Comparison of ENCODE assay signal across 9 mouse cellular contexts in the genomic region with DNA sequence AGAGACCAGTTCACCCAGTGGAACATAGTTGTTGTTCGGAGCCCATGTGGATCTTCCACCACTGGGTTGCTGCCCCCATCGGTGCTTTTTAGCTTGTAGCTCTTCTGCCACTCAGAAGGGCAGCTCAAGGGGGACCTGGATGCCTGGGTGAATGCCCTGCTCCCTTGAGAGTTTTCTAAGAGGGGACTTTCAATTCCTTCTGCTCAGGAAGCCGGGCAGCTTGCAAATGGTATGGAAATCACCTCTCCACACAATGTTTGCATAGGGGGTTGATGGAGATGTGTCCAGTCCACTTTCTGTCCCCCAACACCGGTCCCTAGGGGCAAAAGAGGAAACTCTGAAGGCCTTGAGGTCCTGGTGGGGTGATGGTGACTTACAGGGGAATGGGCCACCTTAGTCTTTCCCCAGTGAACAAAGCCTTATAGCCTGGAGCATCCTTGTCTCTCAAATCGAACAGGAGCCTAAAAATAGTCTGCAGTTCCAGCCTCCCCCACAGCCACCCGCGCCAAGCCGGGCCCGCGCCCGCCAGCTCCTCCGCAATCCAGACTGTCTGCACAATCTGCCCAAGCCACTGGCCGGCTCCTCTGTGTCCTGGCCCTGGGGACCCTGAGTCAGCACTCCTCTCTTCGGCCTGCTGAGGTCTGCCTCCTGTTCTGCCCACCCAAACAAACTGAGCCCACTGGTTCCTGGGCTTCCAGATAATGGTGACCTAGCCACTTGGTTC. TPM values are rescaled to one million over a fixed set of nuclear protein-coding genes. Genes with fewer than 3 reads are reported as not detected.
A peak's percentile ranks its signal among the peaks of the same experiment; 100 is the strongest.
DNase-seq lines count a peak whose midpoint lies in the region; ATAC-seq and TF ChIP-seq lines count a peak whose summit lies in the region.
"Had no signal": no experiment of that assay in that cellular context is flagged by ENCODE, and none has a peak within 500 bp of the region (broad histone marks: within the 10 kb centered on the region; RNA-seq: fewer than 3 reads in every experiment).

No protein-coding gene starts in this region.

- ATAC-seq in heart, embryonic 15.5 days (replicated peaks; ENCODE audit: insufficient number of reproducible peaks, insufficient read depth, low FRiP score, low read depth) = no peak; the same call in 1 of the 2 replicates
- ATAC-seq in midbrain, postnatal 0 days (ENCODE audit: low FRiP score) = no peak

- H3K9me3 ChIP-seq in heart, embryonic 15.5 days (replicated peaks) = no peaks in the 10 kb centered on the region
- H3K9me3 ChIP-seq in midbrain, postnatal 0 days (ENCODE audit: low read length) = no peaks in the 10 kb centered on the region

- H3K27me3 ChIP-seq in cerebellum, adult 2 months (ENCODE audit: control insufficient read depth, insufficient read depth, low read length) = no peaks in the 10 kb centered on the region
- H3K27me3 ChIP-seq in heart, embryonic 15.5 days = no peaks in the 10 kb centered on the region; the same call in 1 of the 2 replicates
- H3K27me3 ChIP-seq in midbrain, postnatal 0 days (ENCODE audit: insufficient read depth, low read length) = no peaks in the 10 kb centered on the region

- H3K4me1 ChIP-seq in cerebellum, adult 2 months (ENCODE audit: control insufficient read depth, insufficient read depth, low read length) = peaks cover 37% of the 10 kb centered on the region
- peaks cover 35% of the 10 kb centered on the region for H3K4me1 ChIP-seq in heart, embryonic 15.5 days (replicated peaks)
- no peaks in the 10 kb centered on the region for H3K4me1 ChIP-seq in midbrain, postnatal 0 days (ENCODE audit: insufficient read depth, low read length)

- no peak overlapping the region for H3K4me3 ChIP-seq in cerebellum, adult 2 months (replicated peaks; ENCODE audit: insufficient read depth, low read depth, low read length)
- H3K4me3 ChIP-seq in heart, embryonic 15.5 days = no peak overlapping the region
- no peak overlapping the region for H3K4me3 ChIP-seq in midbrain, postnatal 0 days (ENCODE audit: low read depth, low read length)

- TF ChIP-seq CTCF in cerebellum, adult 2 months (IDR thresholded peaks at IDR 0.05; ENCODE audit: borderline replicate concordance, insufficient read depth, low read depth, low read length) = no peak
- no peak for TF ChIP-seq CTCF in midbrain, postnatal 0 days (IDR thresholded peaks at IDR 0.05)

- peak; percentile 65 for DNase-seq in layer of hippocampus, adult 11-12 months (ENCODE audit: low spot score)
- no peak for DNase-seq in layer of hippocampus, adult 9-10 months (ENCODE audit: low spot score)
- DNase-seq in cerebellum, adult 2 months = peak; percentile 84 to 87
- DNase-seq in right cerebral cortex, adult 18-20 months = peak; percentile 83
- no peak for DNase-seq in midbrain, postnatal 0 days (ENCODE audit: low spot score)
- DNase-seq in urinary bladder, postnatal 10 days (ENCODE audit: low spot score) = no peak
- no peak for DNase-seq in thymus, adult 18-20 months

- peak overlapping the region; percentile 49 for H3K27ac ChIP-seq in cerebellum, adult 2 months (ENCODE audit: insufficient read depth, low read length)
- peak overlapping the region; percentile 37 for H3K27ac ChIP-seq in heart, embryonic 15.5 days
- H3K27ac ChIP-seq in midbrain, postnatal 0 days (ENCODE audit: low read depth, low read length) = no peak overlapping the region; the same call in 1 of the 2 replicates
- H3K27ac ChIP-seq: macrophage had no signal

- no peaks in the 10 kb centered on the region for H3K36me3 ChIP-seq in heart, embryonic 15.5 days
- H3K36me3 ChIP-seq in midbrain, postnatal 0 days (ENCODE audit: insufficient read depth, low read length) = no peaks in the 10 kb centered on the region

- no peak overlapping the region for H3K9ac ChIP-seq in heart, embryonic 15.5 days
- H3K9ac ChIP-seq in midbrain, postnatal 0 days (replicated peaks; ENCODE audit: low read length, poor library complexity, severe bottlenecking) = no peak overlapping the region

- WGBS in cerebellum, adult 2 months = 19% methylated on average over 14 of the region's 14 CpGs
- 30% methylated on average over 14 of the region's 14 CpGs for WGBS in heart, embryonic 15.5 days
- 75% methylated on average over 14 of the region's 14 CpGs for WGBS in midbrain, postnatal 0 days

- H3K4me2 ChIP-seq in heart, embryonic 15.5 days = peak overlapping the region; percentile 29; the same call in 1 of the 2 replicates
- no peak overlapping the region for H3K4me2 ChIP-seq in midbrain, postnatal 0 days (ENCODE audit: low read depth, low read length, poor library complexity, severe bottlenecking)

- TF ChIP-seq POLR2A in cerebellum, adult 2 months (IDR thresholded peaks at IDR 0.05; ENCODE audit: borderline replicate concordance, insufficient read depth, low read length) = no peak

RNA-seq across cellular contexts. Expression of a gene that starts 27.5 kb away (rescaled TPM):
- polyA plus RNA-seq in cerebellum, adult 2 months (2012; rRNA removed) = 177 and 189 TPM in 2 replicates
- polyA plus RNA-seq in heart, embryonic 15.5 days (2015; fragmentation: Nextera tagmentation; extraction: Ambion mirVana) = 0.58 and 0.66 TPM in 2 replicates
- total RNA-seq in midbrain, postnatal 0 days (2014; rRNA removed) = 42.3 and 49.5 TPM in 2 replicates
- 3.2 and 3.6 TPM in 2 replicates for polyA plus RNA-seq in midbrain, postnatal 0 days (2015; fragmentation: Nextera tagmentation; extraction: Ambion mirVana)

RNA-seq across cellular contexts. Expression of a gene that starts 38.8 kb away (rescaled TPM):
- polyA plus RNA-seq in cerebellum, adult 2 months (2012; rRNA removed) = 3.6 and 3.7 TPM in 2 replicates
- polyA plus RNA-seq in heart, embryonic 15.5 days (2015; fragmentation: Nextera tagmentation; extraction: Ambion mirVana) = 0.29 and 1.3 TPM in 2 replicates
- total RNA-seq in midbrain, postnatal 0 days (2014; rRNA removed) = 0.22 and 1.3 TPM in 2 replicates
- polyA plus RNA-seq in midbrain, postnatal 0 days (2015; fragmentation: Nextera tagmentation; extraction: Ambion mirVana) = 1.3 and 1.5 TPM in 2 replicates
- polyA plus RNA-seq: macrophage had no signal

RNA-seq across cellular contexts. Expression of a gene that starts 56.6 kb away (rescaled TPM):
- polyA plus RNA-seq in cerebellum, adult 2 months (2012; rRNA removed) = 133 and 140 TPM in 2 replicates
- polyA plus RNA-seq in heart, embryonic 15.5 days (2015; fragmentation: Nextera tagmentation; extraction: Ambion mirVana) = 100 and 102 TPM in 2 replicates
- total RNA-seq in midbrain, postnatal 0 days (2014; rRNA removed) = 103 and 132 TPM in 2 replicates
- polyA plus RNA-seq in midbrain, postnatal 0 days (2015; fragmentation: Nextera tagmentation; extraction: Ambion mirVana) = 161 and 169 TPM in 2 replicates

Comparison
In these comparisons a context has a peak if more than half of its experiments do, and no peak if none do; other contexts are left out.
1. DNase-seq: peak in layer of hippocampus, adult 11-12 months (single experiment), cerebellum, adult 2 months (2 of 2) and right cerebral cortex, adult 18-20 months (single experiment); none in layer of hippocampus, adult 9-10 months (single experiment), midbrain, postnatal 0 days (single experiment), urinary bladder, postnatal 10 days (single experiment) and thymus, adult 18-20 months (0 of 2).
2. RNA of a gene that starts 27.5 kb away (polyA plus RNA-seq): 177 to 189 TPM in cerebellum, adult 2 months; 3.2 to 3.6 TPM in midbrain, postnatal 0 days and 0.58 to 0.66 TPM in heart, embryonic 15.5 days; every median in the first group is over 10 times any median in the second.